Mouse (Mus musculus) left cerebral cortex, adult 2 months (tissue): ENCODE data around the gene Vash1. TPM values are rescaled to one million over a fixed set of nuclear protein-coding genes. Genes with fewer than 3 reads are reported as not detected.

Experiments
- DNase-seq, 2 experiments: peaks; one replicate each; pipeline ENCODE4 v3.0.0; 2021 to 2022; ENCODE audit warnings: low spot score in 2 of 2, mixed read lengths in 1 of 2; ENCODE audit errors: extremely low spot score in 1 of 2
- H3K27ac ChIP-seq: fragments of 200-600 bp; 2 replicates; pipeline ENCODE4 v1.8.1; 2022
- H3K4me3 ChIP-seq: fragments of 200-600 bp; 2 replicates; pipeline ENCODE4 v1.8.1; 2022
- CTCF ChIP-seq: fragments of 200-600 bp; IDR thresholded peaks from 2 replicates; pipeline ENCODE4 v1.8.1; 2022; ENCODE audit warnings: antibody characterized with exemption, mild to moderate bottlenecking, moderate library complexity
- intact Hi-C: fragments of 180-260 bp; cut with DNase I; formaldehyde crosslinking; loops from one replicate; pipeline ENCODE4 v1.15.1; 2025
- total RNA-seq, 2 experiments: library from RNA; stranded (reverse); gene quantifications; 2 replicates each; pipeline ENCODE4 v1.2.3; 2021

Vash1 gene
- total RNA-seq, 2 experiments from 2014 or later: 34.6 to 36.6 TPM

GRCm38 (mm10) chr12:86726120-86726640 lies 47.7 kb downstream of the Vash1 start, which contains the start of gene Angel1:
Angel1 (minus strand) TSS chr12:86726460.
- peak; percentile 7 for TF ChIP-seq CTCF
- Histone ChIP-seq H3K4me3 (peak within 1 kb of the TSS; percentile 64), H3K27ac (peak within 1 kb of the TSS; percentile 78)
- DNase-seq: peak; percentile 93 to 94
- intact Hi-C loops: no loop called here

DNA sequence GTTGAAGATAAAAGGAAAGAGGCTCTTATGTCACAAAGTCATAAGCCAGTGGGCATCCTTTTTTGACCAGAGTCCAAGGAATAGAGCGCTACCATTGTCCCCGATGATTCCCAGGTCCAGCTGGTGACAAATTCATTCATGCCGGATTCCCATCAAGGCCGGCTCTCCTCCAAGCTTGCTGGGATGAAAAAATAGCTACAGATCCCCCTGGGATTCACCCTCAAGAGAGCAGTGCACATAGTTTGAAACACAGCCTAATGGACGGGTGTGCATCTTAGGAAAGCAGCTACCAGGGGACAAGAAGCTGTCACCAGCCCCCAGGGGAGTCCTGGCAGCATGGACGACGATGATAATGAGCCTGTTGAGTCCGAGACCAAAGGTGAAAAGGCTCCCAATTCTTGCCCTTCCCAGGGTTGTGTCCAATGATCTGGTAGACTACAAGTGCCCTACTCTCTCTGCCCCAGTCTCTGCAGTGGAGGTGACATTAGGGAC lies 55.9 kb downstream of the Vash1 start, which contains the start of gene Lrrc74a:
Gene Lrrc74a (plus strand): TSS at position 51 of the 492 bp plus-strand sequence.
- no peak for DNase-seq
- no peak within 1 kb of the TSS for H3K27ac ChIP-seq
- TF ChIP-seq CTCF: no peak
- H3K4me3 ChIP-seq: no peak within 1 kb of the TSS
- intact Hi-C loops: no loop called here

Other genes starting within 250 kb of the Vash1 start
- gene Angel1, start 47.8 kb downstream of the Vash1 start, total RNA-seq: 1 to 10 TPM; 6.5 TPM
- gene Lrrc74a, start 55.7 kb downstream of the Vash1 start, total RNA-seq: not detected
- 10 to 100 TPM; 74.3 to 80.8 TPM for gene Irf2bpl, start 206.1 kb downstream of the Vash1 start, total RNA-seq